Mouse (Mus musculus) mammary gland, adult 2 months (tissue): Measurements from ENCODE around the gene Olfr1257. TPM values are rescaled to one million over a fixed set of nuclear protein-coding genes. Genes with fewer than 3 reads are reported as not detected.

ENCODE experiments used
- polyA plus RNA-seq: library from polyadenylated mRNA; depleted of rRNA; stranded (reverse); fragments of >200 nt; gene quantifications from 2 replicates; pipeline ENCODE4 v1.2.3, GENCODE M21; 2012; ENCODE audit warnings: low replicate concordance; rRNA removed

Olfr1257 gene
- polyA plus RNA-seq, result not detected in 2 replicates

GRCm38 (mm10) chr2:89878137-89878536 is at the start of gene Olfr1257:
TSS of gene Olfr1257 (plus strand) at chr2:89878437.

DNA sequence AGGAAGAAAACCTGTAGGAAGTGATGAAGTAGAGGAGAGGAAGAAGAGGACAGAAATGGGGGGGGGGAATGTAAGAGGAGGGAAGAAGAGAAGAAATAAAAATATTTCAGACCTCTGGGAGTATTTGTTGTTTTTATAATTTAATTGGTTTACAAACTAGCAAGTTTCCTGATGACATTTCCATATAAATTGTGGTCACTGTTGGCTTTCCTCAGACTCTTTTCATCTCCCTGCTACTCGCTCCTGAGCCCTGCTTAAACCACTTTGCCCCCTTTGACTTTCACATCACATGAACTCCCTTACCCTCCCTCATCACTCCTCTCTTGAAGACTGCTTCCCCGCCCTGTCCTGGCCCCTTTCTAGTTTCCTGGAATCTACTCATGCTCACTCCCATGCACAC is 36.8 kb upstream of the Olfr1257 start, which contains the start of gene Olfr1256:
Gene Olfr1256 (minus strand): TSS at position 101 of the 400 bp plus-strand sequence.

GRCm38 (mm10) chr2:89848105-89848504 is 30.1 kb upstream of the Olfr1257 start, which contains the start of gene Olfr48:
TSS of gene Olfr48 (minus strand) at chr2:89848205.

DNA sequence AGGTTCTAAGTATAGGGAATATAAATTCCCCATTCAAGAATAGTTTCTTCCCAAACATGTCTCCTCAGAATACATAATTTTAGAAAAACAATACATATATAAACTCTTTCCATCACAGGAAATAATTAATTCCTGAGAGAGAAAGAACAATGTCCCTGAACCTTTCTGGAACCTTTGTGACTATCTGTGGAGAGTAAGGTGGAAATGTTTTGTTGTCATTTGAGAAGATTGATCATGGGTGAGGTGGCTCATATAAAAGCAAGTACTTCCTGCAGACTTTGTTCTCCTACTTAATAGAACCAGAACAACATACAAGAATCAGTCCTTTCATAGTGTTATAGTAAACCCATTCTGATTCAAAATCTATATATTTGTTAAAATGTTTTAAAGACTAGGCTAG is 48.8 kb downstream of the Olfr1257 start, which contains the start of gene Olfr1258:
Gene Olfr1258 (plus strand): TSS at position 301 of the 400 bp plus-strand sequence.

Other genes starting within 250 kb of the Olfr1257 start
- gene Olfr1249, start 243.5 kb upstream of the Olfr1257 start, polyA plus RNA-seq, result not detected in 2 replicates
- not detected in 2 replicates for gene Olfr1250, start 217.0 kb upstream of the Olfr1257 start, polyA plus RNA-seq
- gene Olfr1251, start 206.5 kb upstream of the Olfr1257 start, polyA plus RNA-seq, result not detected in 2 replicates
- gene Olfr1252, start 153.4 kb upstream of the Olfr1257 start, polyA plus RNA-seq, result not detected in 2 replicates
- not detected in 2 replicates for gene Olfr1253, start 121.3 kb upstream of the Olfr1257 start, polyA plus RNA-seq
- gene Olfr1254, start 84.8 kb upstream of the Olfr1257 start, polyA plus RNA-seq, result not detected in 2 replicates
- gene Olfr1255, start 66.4 kb upstream of the Olfr1257 start, polyA plus RNA-seq, result not detected in 2 replicates
- not detected in 2 replicates for gene Olfr1256, start 36.9 kb upstream of the Olfr1257 start, polyA plus RNA-seq
- gene Olfr48, start 30.2 kb upstream of the Olfr1257 start, polyA plus RNA-seq, result not detected in 2 replicates
- gene Olfr1258, start 48.9 kb downstream of the Olfr1257 start, polyA plus RNA-seq, result not detected in 2 replicates
- gene Olfr1259, start 70.2 kb downstream of the Olfr1257 start, polyA plus RNA-seq, result not detected in 2 replicates
- not detected in 2 replicates for gene Olfr1260, start 95.9 kb downstream of the Olfr1257 start, polyA plus RNA-seq
- not detected in 2 replicates for gene Olfr1261, start 112.8 kb downstream of the Olfr1257 start, polyA plus RNA-seq
- not detected in 2 replicates for gene Olfr1262, start 121.7 kb downstream of the Olfr1257 start, polyA plus RNA-seq
- gene Olfr1263, start 133.7 kb downstream of the Olfr1257 start, polyA plus RNA-seq, result not detected in 2 replicates
- gene Olfr1264, start 147.1 kb downstream of the Olfr1257 start, polyA plus RNA-seq, result not detected in 2 replicates
- not detected in 2 replicates for gene Olfr1265, start 156.9 kb downstream of the Olfr1257 start, polyA plus RNA-seq
- gene Olfr140, start 185.2 kb downstream of the Olfr1257 start, polyA plus RNA-seq, result not detected in 2 replicates
- gene Olfr1269, start 243.0 kb downstream of the Olfr1257 start, polyA plus RNA-seq, result not detected in 2 replicates